Mouse (Mus musculus) lung, adult 18-20 months (tissue): ENCODE results near the gene Dxo.
"Not testable (repeated sequence)": the region's sequence is repeated elsewhere in the genome, so short reads cannot be mapped to it uniquely, and the experiment has no call there.

Experiments used
- DNase-seq, 2 experiments: peaks; one replicate each; pipeline ENCODE4 v3.0.0; 2022; ENCODE audit warnings: mixed read lengths in 2 of 2

Gene Dxo

GRCm38 (mm10) chr17:34836856-34837221 lies at the start of gene Dxo, which contains the start of gene Stk19:
Gene Dxo (plus strand): TSS chr17:34837019.
Gene Stk19 (minus strand): TSS chr17:34836945.
- DNase-seq = peak; percentile 95 to 97

GRCm38 (mm10) chr17:34795016-34795415 lies 41.8 kb upstream of the Dxo start:
- no peak for DNase-seq

- DNase-seq = peak; percentile 18 to 24
Observed at GRCm38 (mm10) chr17:34795633-34796032, 41.2 kb upstream of the Dxo start.

- no peak for DNase-seq
Observed at GRCm38 (mm10) chr17:34796311-34797140, 40.3 kb upstream of the Dxo start.

GRCm38 (mm10) chr17:34797211-34797995 lies 39.4 kb upstream of the Dxo start:
- DNase-seq = not testable (repeated sequence)

- not testable (repeated sequence) for DNase-seq
Observed at GRCm38 (mm10) chr17:34798071-34798470, 38.7 kb upstream of the Dxo start.

GRCm38 (mm10) chr17:34798866-34799530 lies 37.8 kb upstream of the Dxo start:
- DNase-seq = no peak

- no peak for DNase-seq
Observed at GRCm38 (mm10) chr17:34799531-34799925, 37.3 kb upstream of the Dxo start.

- not testable (repeated sequence) for DNase-seq
Observed at GRCm38 (mm10) chr17:34800781-34801305, 36.0 kb upstream of the Dxo start.

GRCm38 (mm10) chr17:34802756-34803155 lies 34.1 kb upstream of the Dxo start:
- not testable (repeated sequence) for DNase-seq

GRCm38 (mm10) chr17:34803367-34803766 lies 33.5 kb upstream of the Dxo start:
- not testable (repeated sequence) for DNase-seq

GRCm38 (mm10) chr17:34804301-34804700 lies 32.5 kb upstream of the Dxo start, which contains the start of gene Cyp21a1:
Gene Cyp21a1 (minus strand): TSS chr17:34804561.
- DNase-seq = not testable (repeated sequence)

GRCm38 (mm10) chr17:34804871-34805562 lies 31.8 kb upstream of the Dxo start:
- DNase-seq = no peak

GRCm38 (mm10) chr17:34807176-34807575 lies 29.6 kb upstream of the Dxo start:
- DNase-seq = no peak

- DNase-seq = no peak
Observed at GRCm38 (mm10) chr17:34808599-34809205, 28.1 kb upstream of the Dxo start.

- not testable (repeated sequence) for DNase-seq
Observed at GRCm38 (mm10) chr17:34810411-34810810, 26.4 kb upstream of the Dxo start.

- DNase-seq = not testable (repeated sequence)
Observed at GRCm38 (mm10) chr17:34810811-34811210, 26.0 kb upstream of the Dxo start.

- DNase-seq = no peak
Observed at GRCm38 (mm10) chr17:34811275-34811674, 25.5 kb upstream of the Dxo start.

- DNase-seq = not testable (repeated sequence)
Observed at GRCm38 (mm10) chr17:34813747-34814146, 23.1 kb upstream of the Dxo start.

- DNase-seq = no peak
Observed at GRCm38 (mm10) chr17:34814818-34815370, 21.9 kb upstream of the Dxo start.

GRCm38 (mm10) chr17:34830776-34831175 lies 6.0 kb upstream of the Dxo start:
- not testable (repeated sequence) for DNase-seq
